Mouse (Mus musculus) hindbrain, embryonic 14.5 days (tissue): ENCODE data around the gene Smoc1. TPM values are rescaled to one million over a fixed set of nuclear protein-coding genes. Genes with fewer than 3 reads are reported as not detected.

Source experiments
- ATAC-seq: fragments of 200-750 bp; cut with Nextera tagmentation; 2 replicates; pipeline ENCODE4 v1.8.0; 2017; ENCODE audit warnings: moderate number of reproducible peaks, mild to moderate bottlenecking, moderate TSS enrichment, moderate library complexity; ENCODE audit not compliant: low FRiP score
- DNase-seq: peaks from one replicate; pipeline ENCODE4 v3.0.0-alpha.2; 2015; ENCODE audit warnings: low spot score
- H3K27ac ChIP-seq: fragments of 300-500 bp; sonication (generic); 2 replicates; pipeline ENCODE4 v1.5.1; 2014; ENCODE audit warnings: mild to moderate bottlenecking, moderate library complexity
- H3K27me3 ChIP-seq: fragments of 300-500 bp; sonication (generic); 2 replicates; pipeline ENCODE4 v1.6.1; 2014; ENCODE audit warnings: mild to moderate bottlenecking, low read length, mixed read lengths; ENCODE audit not compliant: control insufficient read depth, insufficient read depth
- H3K36me3 ChIP-seq: fragments of 300-500 bp; sonication (generic); replicated peaks from 2 replicates; pipeline ENCODE4 v1.6.1; 2014; ENCODE audit not compliant: control insufficient read depth, insufficient read depth
- H3K4me1 ChIP-seq: fragments of 300-500 bp; sonication (generic); replicated peaks from 2 replicates; pipeline ENCODE4 v1.6.1; 2014; ENCODE audit warnings: antibody characterized with exemption, low read length, mixed read lengths; ENCODE audit not compliant: control insufficient read depth, insufficient read depth
- H3K4me2 ChIP-seq: fragments of 300-500 bp; sonication (generic); replicated peaks from 2 replicates; pipeline ENCODE4 v1.6.1; 2014; ENCODE audit warnings: mild to moderate bottlenecking, moderate library complexity
- H3K4me3 ChIP-seq: fragments of 300-500 bp; sonication (generic); replicated peaks from 2 replicates; pipeline ENCODE4 v1.5.1; 2014; ENCODE audit warnings: mild to moderate bottlenecking, low read length
- H3K9ac ChIP-seq: fragments of 300-500 bp; sonication (generic); 2 replicates; pipeline ENCODE4 v1.6.1; 2014
- H3K9me3 ChIP-seq: fragments of 300-500 bp; sonication (generic); 2 replicates; pipeline ENCODE4 v1.6.1; 2016; ENCODE audit warnings: low read length; ENCODE audit not compliant: control insufficient read depth
- WGBS: fragments of 180-500 bp; shearing (Covaris S2); extraction: QIAGEN DNeasy Blood & Tissue Kit; methylation state at CpG from one replicate; pipeline ENCODE4 v1.1.7; 2014; 5-methylcytosine and 5-hydroxymethylcytosine counted together
- microRNA-seq: library from miRNA; unstranded; fragments of <30 nt; microRNA quantifications from one replicate; pipeline ENCODE4, GENCODE M21; 2016
- polyA plus RNA-seq: library from polyadenylated mRNA; unstranded; fragments of >200 nt; fragmentation: Nextera tagmentation; extraction: Ambion mirVana; gene quantifications from 2 replicates; pipeline ENCODE4 v1.2.1, GENCODE M21; 2014

Gene Smoc1
- polyA plus RNA-seq, 1 experiment from 2014 or later, result 23.8 TPM

DNA sequence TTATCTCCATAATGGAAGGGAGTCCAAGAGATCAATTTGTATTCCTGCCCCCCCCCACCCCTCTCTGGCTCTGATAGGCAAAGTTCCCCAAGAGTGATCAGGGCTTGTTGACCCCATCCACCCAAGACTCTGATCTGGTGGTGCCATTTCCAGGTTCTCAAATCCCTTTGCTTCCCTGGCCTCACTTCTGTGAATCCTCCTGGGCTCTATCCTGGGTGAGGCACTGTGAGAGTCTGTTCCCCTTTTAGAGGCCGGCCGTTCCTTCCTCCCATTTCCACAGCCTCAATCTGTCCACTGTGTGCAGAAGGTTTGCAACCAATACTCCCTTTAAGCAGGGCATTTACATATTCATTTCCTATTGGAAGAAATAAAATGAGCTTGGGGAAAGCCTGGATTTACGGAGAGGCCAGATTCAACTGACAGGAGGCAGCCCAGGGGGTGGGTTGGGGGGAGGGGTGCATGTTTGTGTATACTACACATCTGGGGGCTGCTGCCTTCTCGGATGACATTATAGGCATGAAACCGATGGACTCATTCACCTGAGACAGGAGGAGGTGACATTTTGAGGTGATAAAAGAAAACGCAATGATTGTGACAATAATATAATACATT, 199.5 kb downstream of the Smoc1 start:
- Histone ChIP-seq H3K27me3 (no peaks in the 10 kb centered on the region), H3K27ac (peak overlapping the region; percentile 33; the same call in 1 of the 2 replicates), H3K36me3 (no peaks in the 10 kb centered on the region), H3K4me3 (no peak overlapping the region), H3K4me2 (no peak overlapping the region), H3K9me3 (no peaks in the 10 kb centered on the region), H3K9ac (no peak overlapping the region), H3K4me1 (peaks cover 27% of the 10 kb centered on the region)
- 44% methylated on average over 6 of the region's 6 CpGs for WGBS
- ATAC-seq (no peak), DNase-seq (no peak)

DNA sequence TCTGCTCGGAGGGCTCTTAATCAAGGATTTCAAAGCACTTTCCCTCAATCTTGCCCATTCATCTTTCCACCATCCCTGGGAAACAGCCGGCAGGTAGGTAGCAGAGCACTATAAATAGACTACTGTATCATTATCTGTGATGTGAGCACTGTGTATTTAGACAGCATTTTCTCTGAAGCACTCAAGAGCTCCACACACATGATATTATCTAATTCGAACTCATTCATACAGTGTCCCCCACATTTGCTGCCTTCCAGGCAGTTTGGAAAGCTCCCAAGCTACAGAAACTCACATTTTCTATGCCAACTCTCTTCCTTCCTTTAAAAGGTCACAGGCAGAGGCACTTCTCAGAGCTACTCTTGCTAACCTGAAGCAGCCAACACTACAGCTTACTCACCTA, 200.0 kb downstream of the Smoc1 start:
- DNase-seq (no peak), ATAC-seq (no peak)
- WGBS, result 59% methylated on average over 3 of the region's 3 CpGs
- Histone ChIP-seq H3K27ac (peak overlapping the region; percentile 33; the same call in 1 of the 2 replicates), H3K4me1 (peaks cover 27% of the 10 kb centered on the region), H3K4me3 (no peak overlapping the region), H3K9ac (no peak overlapping the region), H3K36me3 (no peaks in the 10 kb centered on the region), H3K9me3 (no peaks in the 10 kb centered on the region), H3K27me3 (no peaks in the 10 kb centered on the region), H3K4me2 (no peak overlapping the region)

DNA sequence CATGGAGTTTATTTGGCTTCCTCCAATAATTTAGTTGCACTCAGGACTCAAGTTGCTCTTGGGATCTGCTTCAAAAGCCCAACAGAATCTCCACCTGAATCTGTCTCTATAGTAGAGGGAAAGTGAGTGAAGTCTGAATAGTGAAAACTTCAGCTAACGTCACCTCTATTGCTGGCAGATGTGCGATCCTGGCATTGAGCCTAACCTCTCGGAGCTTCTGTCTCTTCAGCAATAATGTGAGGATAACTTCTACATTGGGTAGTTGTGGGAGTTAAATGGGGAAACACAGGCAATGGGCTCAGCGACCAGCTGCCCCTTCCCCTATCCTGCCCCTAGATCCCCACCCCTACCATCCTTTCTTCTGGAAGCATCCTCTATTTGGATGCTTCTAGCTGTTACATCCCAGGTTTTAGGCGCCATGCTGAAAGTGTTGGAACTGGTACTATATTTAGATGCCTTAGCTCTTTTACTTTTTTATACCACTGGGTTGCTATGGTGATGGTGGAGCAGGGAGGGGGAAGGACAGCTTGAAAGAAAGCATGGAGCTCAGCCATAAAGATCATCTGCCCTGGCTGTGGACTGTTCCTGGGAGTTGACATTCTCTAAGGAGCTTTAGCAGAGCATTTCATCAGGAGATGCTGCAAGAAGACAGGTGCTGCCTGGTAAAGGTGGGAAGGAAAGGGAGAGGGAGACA, 201.3 kb downstream of the Smoc1 start:
- ATAC-seq (no peak), DNase-seq (peak; percentile 65)
- no peaks in the 10 kb centered on the region for H3K36me3 ChIP-seq
- H3K4me2 ChIP-seq, result no peak overlapping the region
- no peak overlapping the region for H3K9ac ChIP-seq
- no peaks in the 10 kb centered on the region for H3K9me3 ChIP-seq
- H3K27me3 ChIP-seq, result no peaks in the 10 kb centered on the region
- H3K4me3 ChIP-seq, result no peak overlapping the region
- 0 out of 2 replicates have a peak overlapping the region, but pooled peaks have one; percentile 28 for H3K27ac ChIP-seq
- WGBS, result 63% methylated on average over 5 of the region's 5 CpGs
- H3K4me1 ChIP-seq, result peaks cover 27% of the 10 kb centered on the region

DNA sequence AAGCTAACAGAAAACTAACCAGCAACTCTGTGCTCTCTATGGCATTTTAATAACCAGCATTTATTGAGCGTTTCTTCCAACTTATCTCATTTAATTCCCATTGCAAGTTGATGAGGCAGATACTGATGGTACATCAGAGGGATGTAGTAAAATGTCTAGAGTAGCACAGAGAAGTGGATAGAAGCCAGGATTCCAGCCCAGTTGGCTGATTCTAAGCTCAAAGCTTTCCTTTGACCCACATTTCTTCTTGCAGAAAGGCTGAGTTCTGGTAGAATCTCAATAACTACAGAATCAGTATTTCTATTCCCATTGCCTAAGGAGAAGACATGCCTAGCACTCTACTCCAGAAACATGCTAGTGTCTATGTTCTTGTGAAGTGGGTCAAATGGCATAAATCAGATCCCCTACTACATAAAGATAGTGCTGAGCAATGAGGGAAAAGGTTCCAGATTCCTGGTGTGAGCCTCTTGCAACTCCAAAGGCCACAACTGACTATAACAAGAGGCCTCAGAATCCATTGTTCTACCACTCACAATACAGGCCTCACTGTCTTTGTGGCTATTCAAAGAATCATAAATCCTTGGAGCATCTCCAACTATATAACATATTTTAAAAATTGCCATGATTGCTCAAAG, 207.3 kb downstream of the Smoc1 start:
- DNase-seq (no peak), ATAC-seq (no peak)
- Histone ChIP-seq H3K4me1 (no peaks in the 10 kb centered on the region), H3K4me2 (no peak overlapping the region), H3K9ac (no peak overlapping the region), H3K27ac (no peak overlapping the region), H3K36me3 (no peaks in the 10 kb centered on the region), H3K9me3 (no peaks in the 10 kb centered on the region), H3K4me3 (no peak overlapping the region), H3K27me3 (no peaks in the 10 kb centered on the region)
- WGBS, result 91% methylated on average over 1 of the region's 1 CpGs

DNA sequence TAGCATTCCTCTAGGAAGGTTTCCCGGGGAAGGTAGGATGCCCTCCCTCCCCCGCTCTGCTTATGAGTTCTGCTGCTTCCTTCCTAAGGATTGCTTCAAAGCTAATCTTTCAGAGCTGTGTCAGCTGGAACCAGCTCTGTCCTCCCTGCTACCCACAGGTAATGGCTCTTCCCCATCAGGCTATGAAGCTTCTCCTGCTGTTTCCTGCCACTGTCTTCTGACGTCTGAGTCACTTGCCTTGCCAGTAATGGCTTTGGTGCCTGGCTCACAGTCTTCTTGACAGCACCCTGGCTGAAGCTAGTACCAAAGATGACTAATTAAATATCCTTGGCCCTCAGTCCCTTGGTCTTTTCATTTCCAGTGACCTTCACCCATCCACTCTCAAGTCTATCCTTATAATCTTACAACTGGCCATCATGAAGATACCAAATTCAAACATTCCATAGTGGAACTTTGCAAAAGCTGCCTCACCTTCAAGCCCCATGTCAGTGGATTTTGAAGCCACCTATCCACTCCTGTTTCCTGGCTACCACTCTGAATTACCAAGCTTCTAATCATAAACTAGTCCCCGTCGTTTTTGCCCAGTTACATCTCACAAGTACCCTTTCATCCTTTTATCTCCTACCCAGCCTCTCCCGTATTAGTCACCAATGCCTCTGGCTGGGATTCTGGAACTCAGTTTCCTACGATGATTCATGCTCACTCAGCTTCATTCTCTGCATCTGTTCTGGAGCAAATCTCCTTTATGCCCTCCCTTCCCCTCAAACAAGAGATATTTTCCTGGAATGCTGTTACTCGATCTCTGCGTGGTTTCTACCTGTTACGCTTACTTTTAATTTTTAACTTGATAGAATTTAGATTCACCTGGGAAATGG, 209.1 kb downstream of the Smoc1 start:
- WGBS, result 86% methylated on average over 10 of the region's 10 CpGs
- Histone ChIP-seq H3K36me3 (no peaks in the 10 kb centered on the region), H3K27ac (no peak overlapping the region), H3K9me3 (no peaks in the 10 kb centered on the region), H3K27me3 (no peaks in the 10 kb centered on the region), H3K4me2 (no peak overlapping the region), H3K4me1 (no peaks in the 10 kb centered on the region), H3K4me3 (no peak overlapping the region), H3K9ac (no peak overlapping the region)
- DNase-seq (no peak), ATAC-seq (no peak)

Small RNA genes within 50 kb of the gene (microRNA-seq; reads per million reads assigned to microRNA genes)
- 10.7 reads per million, percentile 30 among the genes with 10 or more reads in this experiment for gene Mir3067

Other genes with a start within 250 kb of the Smoc1 start
- gene Susd6, start 236.3 kb upstream of the Smoc1 start, polyA plus RNA-seq, result 12.5 and 14.8 TPM in 2 replicates
- 248 and 256 TPM in 2 replicates for gene Srsf5, start 81.3 kb upstream of the Smoc1 start, polyA plus RNA-seq
- gene Slc10a1, start 58.1 kb upstream of the Smoc1 start, polyA plus RNA-seq, result 0.20 and 0.55 TPM in 2 replicates